Mouse (Mus musculus) mammary gland, adult 2 months (tissue): ENCODE data around the gene Olfr139. TPM values are rescaled to one million over a fixed set of nuclear protein-coding genes. Genes with fewer than 3 reads are reported as not detected.

Source experiments
- polyA plus RNA-seq: library from polyadenylated mRNA; depleted of rRNA; stranded (reverse); fragments of >200 nt; gene quantifications from 2 replicates; pipeline ENCODE4 v1.2.3, GENCODE M21; 2012; ENCODE audit warnings: low replicate concordance; rRNA removed

Olfr139 gene
- not detected in 2 replicates for polyA plus RNA-seq

GRCm38 (mm10) chr11:74056451-74056850 is at the start of gene Olfr139, which contains the start of gene Olfr399:
Gene Olfr139, minus strand, starts transcription at chr11:74056551.
Gene Olfr399, minus strand, starts transcription at chr11:74056615.

GRCm38 (mm10) chr11:74069655-74070054 is 13.3 kb upstream of the Olfr139 start, which contains the start of gene Zfp616:
Gene Zfp616, plus strand, starts transcription at chr11:74069955.

Other genes with a start within 250 kb of the Olfr139 start
- not detected in 2 replicates for gene Olfr392, start 239.5 kb downstream of the Olfr139 start, polyA plus RNA-seq
- not detected in 2 replicates for gene Olfr393, start 205.1 kb downstream of the Olfr139 start, polyA plus RNA-seq
- not detected in 2 replicates for gene Olfr394, start 165.8 kb downstream of the Olfr139 start, polyA plus RNA-seq
- not detected in 2 replicates for gene Olfr395, start 147.3 kb downstream of the Olfr139 start, polyA plus RNA-seq
- not detected in 2 replicates for gene Olfr23, start 119.9 kb downstream of the Olfr139 start, polyA plus RNA-seq
- gene Olfr397, start 95.7 kb downstream of the Olfr139 start, polyA plus RNA-seq, result not detected in 2 replicates
- gene Olfr398, start 66.1 kb downstream of the Olfr139 start, polyA plus RNA-seq, result not detected in 2 replicates
- gene Olfr399, start 64 bp upstream of the Olfr139 start, polyA plus RNA-seq, result not detected in 2 replicates
- gene Zfp616, start 13.4 kb upstream of the Olfr139 start, polyA plus RNA-seq, result not detected in 2 replicates
- gene Olfr401, start 57.2 kb upstream of the Olfr139 start, polyA plus RNA-seq, result not detected in 2 replicates
- gene Olfr402, start 97.0 kb upstream of the Olfr139 start, polyA plus RNA-seq, result not detected in 2 replicates
- not detected in 2 replicates for gene Olfr403, start 129.7 kb upstream of the Olfr139 start, polyA plus RNA-seq
- not detected in 2 replicates for gene Olfr43, start 154.8 kb upstream of the Olfr139 start, polyA plus RNA-seq
- not detected in 2 replicates for gene Olfr406, start 203.3 kb upstream of the Olfr139 start, polyA plus RNA-seq
- gene Olfr59, start 227.2 kb upstream of the Olfr139 start, polyA plus RNA-seq, result not detected in 2 replicates